Mouse (Mus musculus) stomach, embryonic 16.5 days (tissue): ENCODE data around the gene A430033K04Rik. TPM values are rescaled to one million over a fixed set of nuclear protein-coding genes. Genes with fewer than 3 reads are reported as not detected.

Experiments used
- ATAC-seq: fragments of 200-750 bp; cut with Nextera tagmentation; 2 replicates; pipeline ENCODE4 v1.8.0; 2017; ENCODE audit warnings: moderate number of reproducible peaks, moderate TSS enrichment; ENCODE audit not compliant: insufficient read depth, low FRiP score
- H3K27ac ChIP-seq: fragments of 300-500 bp; sonication (generic); 2 replicates; pipeline ENCODE4 v1.5.1; 2014; ENCODE audit warnings: low read length
- H3K27me3 ChIP-seq: fragments of 300-500 bp; sonication (generic); 2 replicates; pipeline ENCODE4 v1.6.1; 2014; ENCODE audit warnings: low read length, control low read depth, mixed read lengths; ENCODE audit not compliant: control insufficient read depth, insufficient read depth
- H3K36me3 ChIP-seq: fragments of 300-500 bp; sonication (generic); 2 replicates; pipeline ENCODE4 v1.6.1; 2014; ENCODE audit warnings: low read length; ENCODE audit not compliant: control insufficient read depth, insufficient read depth
- H3K4me1 ChIP-seq: fragments of 300-500 bp; sonication (generic); 2 replicates; pipeline ENCODE4 v1.6.1; 2014; ENCODE audit warnings: low read length, control low read depth, mixed read lengths; ENCODE audit not compliant: control insufficient read depth, insufficient read depth
- H3K4me2 ChIP-seq: fragments of 300-500 bp; sonication (generic); 2 replicates; pipeline ENCODE4 v1.6.1; 2014; ENCODE audit warnings: low read depth, low read length, mixed read lengths
- H3K4me3 ChIP-seq: fragments of 300-500 bp; sonication (generic); replicated peaks from 2 replicates; pipeline ENCODE4 v1.5.1; 2014; ENCODE audit warnings: mild to moderate bottlenecking, low read length
- H3K9ac ChIP-seq: fragments of 300-500 bp; sonication (generic); 2 replicates; pipeline ENCODE4 v1.6.1; 2014; ENCODE audit warnings: low read length
- H3K9me3 ChIP-seq: fragments of 300-500 bp; sonication (generic); replicated peaks from 2 replicates; pipeline ENCODE4 v1.6.1; 2016; ENCODE audit warnings: low read length, control low read depth; ENCODE audit not compliant: control insufficient read depth
- WGBS: fragments of 180-500 bp; shearing (Covaris S2); extraction: QIAGEN DNeasy Blood & Tissue Kit; methylation state at CpG from one replicate; pipeline ENCODE4 v1.1.7; 2014; 5-methylcytosine and 5-hydroxymethylcytosine counted together
- polyA plus RNA-seq: library from polyadenylated mRNA; unstranded; fragments of >200 nt; fragmentation: Nextera tagmentation; extraction: Ambion mirVana; gene quantifications from 2 replicates; pipeline ENCODE4 v1.2.1, GENCODE M21; 2015

A430033K04Rik gene
- polyA plus RNA-seq = 10.8 and 13.6 TPM in 2 replicates

GRCm38 (mm10) chr5:138622645-138623477, at the start of gene A430033K04Rik:
Gene A430033K04Rik (plus strand): TSS chr5:138622859.
- peak within 1 kb of the TSS; percentile 91 for H3K27ac ChIP-seq
- peak within 1 kb of the TSS; percentile 85 for H3K4me2 ChIP-seq
- peak within 1 kb of the TSS; percentile 94 for H3K9ac ChIP-seq
- H3K36me3 ChIP-seq = peaks cover 5% of the 10 kb centered on the region
- peak within 1 kb of the TSS; percentile 91 for H3K4me3 ChIP-seq
- H3K9me3 ChIP-seq = peaks cover 4% of the 10 kb centered on the region; the same call in 1 of the 2 replicates
- peak; percentile 92 for ATAC-seq
- H3K27me3 ChIP-seq = no peaks in the 10 kb centered on the region
- H3K4me1 ChIP-seq = peaks cover 13% of the 10 kb centered on the region; the same call in 1 of the 2 replicates
- WGBS = under 1% methylated on average over 30 of the region's 30 CpGs

GRCm38 (mm10) chr5:138587396-138587795, 35.3 kb upstream of the A430033K04Rik start:
- H3K4me1 ChIP-seq = no peaks in the 10 kb centered on the region
- H3K4me2 ChIP-seq = no peak overlapping the region
- H3K27me3 ChIP-seq = no peaks in the 10 kb centered on the region
- H3K9me3 ChIP-seq = no peaks in the 10 kb centered on the region
- no peak overlapping the region for H3K4me3 ChIP-seq
- WGBS = 82% methylated on average over 6 of the region's 6 CpGs
- no peak overlapping the region for H3K9ac ChIP-seq
- no peak for ATAC-seq
- no peak overlapping the region for H3K27ac ChIP-seq
- no peaks in the 10 kb centered on the region for H3K36me3 ChIP-seq

DNA sequence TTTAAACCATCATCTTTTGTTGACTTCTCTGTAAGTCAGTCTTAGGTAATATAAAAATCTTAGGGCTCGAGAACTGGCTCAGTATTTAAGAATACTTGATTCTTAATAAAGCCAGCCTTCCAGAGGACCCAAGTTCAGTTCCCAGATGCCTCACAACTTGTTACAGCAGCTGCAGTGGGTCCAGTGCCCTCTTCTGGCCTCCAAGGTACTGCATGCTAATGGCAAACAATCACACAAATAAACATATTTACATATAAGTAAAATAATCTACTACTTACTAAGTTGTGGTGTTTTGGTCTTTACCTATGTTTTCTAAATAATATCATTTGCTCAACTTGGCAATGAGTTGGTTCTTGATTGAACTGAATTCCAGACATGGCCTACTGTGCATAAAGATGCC, 4.3 kb upstream of the A430033K04Rik start:
- Histone ChIP-seq H3K4me2 (peak overlapping the region; percentile 46), H3K27me3 (no peaks in the 10 kb centered on the region), H3K4me1 (0 out of 2 replicates have a peak, but pooled peaks cover 7% of the 10 kb centered on the region), H3K4me3 (peak overlapping the region; percentile 31), H3K27ac (no peak overlapping the region), H3K9ac (no peak overlapping the region), H3K36me3 (peaks cover 48% of the 10 kb centered on the region), H3K9me3 (peaks cover 45% of the 10 kb centered on the region)
- WGBS = 91% methylated on average over 1 of the region's 1 CpGs
- ATAC-seq = no peak

DNA sequence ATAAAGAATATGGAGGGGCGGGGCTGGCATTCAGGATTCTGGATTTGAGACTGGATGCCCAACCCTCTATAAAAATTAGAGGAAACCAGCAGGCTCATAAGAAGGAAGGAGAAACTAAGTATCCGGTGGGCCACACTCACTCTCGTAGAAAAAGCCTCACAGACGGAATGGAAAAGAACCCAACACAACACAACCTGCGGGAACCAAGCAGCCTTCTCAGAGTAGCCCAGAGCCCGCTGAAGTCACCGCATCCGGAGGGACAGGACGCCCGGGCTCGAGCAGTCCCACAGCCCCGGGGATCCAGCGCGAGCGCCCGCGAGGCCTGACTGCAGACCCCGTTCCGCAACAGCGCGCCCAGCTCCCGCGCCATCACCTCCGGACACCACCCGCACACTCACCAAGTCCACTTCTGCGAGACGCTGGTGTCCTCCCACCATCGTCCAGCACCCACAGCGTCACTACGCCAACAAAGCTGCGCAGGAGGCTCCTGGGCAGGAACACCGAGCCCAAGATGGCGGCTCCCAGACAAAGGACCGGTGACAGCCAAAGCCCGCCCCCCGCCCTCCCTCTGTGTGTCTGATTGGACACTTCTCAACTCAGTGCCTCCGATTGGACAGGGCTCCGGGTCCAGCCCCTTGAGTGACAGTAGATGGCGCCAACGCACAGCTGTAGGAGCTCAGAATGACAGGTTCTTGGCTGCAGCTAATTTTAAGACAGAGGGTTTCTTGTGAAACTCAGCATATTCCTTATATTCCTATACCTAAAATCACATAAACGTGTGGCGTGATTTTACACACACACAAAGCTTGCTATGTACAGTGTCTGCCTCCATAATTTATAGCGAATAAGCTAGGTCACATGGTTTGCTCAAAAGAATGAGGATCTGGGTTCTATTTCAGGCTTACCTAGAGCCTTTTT, 3.2 kb upstream of the A430033K04Rik start, which contains the start of gene Zfp68:
TSS of gene Zfp68 (minus strand) at position 551 of the 918 bp plus-strand sequence.
- Histone ChIP-seq H3K9me3 (peaks cover 34% of the 10 kb centered on the region), H3K4me1 (peaks cover 13% of the 10 kb centered on the region; the same call in 1 of the 2 replicates), H3K9ac (peak within 1 kb of the TSS; percentile 98), H3K27me3 (no peaks in the 10 kb centered on the region), H3K4me3 (peak within 1 kb of the TSS; percentile 90), H3K4me2 (peak within 1 kb of the TSS; percentile 52), H3K36me3 (peaks cover 37% of the 10 kb centered on the region), H3K27ac (peak within 1 kb of the TSS; percentile 99)
- WGBS = under 1% methylated on average over 43 of the region's 43 CpGs
- peak; percentile 96 for ATAC-seq

GRCm38 (mm10) chr5:138620836-138621235, 1.8 kb upstream of the A430033K04Rik start:
- Histone ChIP-seq H3K4me3 (no peak overlapping the region), H3K36me3 (peaks cover 23% of the 10 kb centered on the region), H3K4me1 (peaks cover 13% of the 10 kb centered on the region; the same call in 1 of the 2 replicates), H3K9me3 (peaks cover 22% of the 10 kb centered on the region), H3K27ac (peak overlapping the region; percentile 61), H3K4me2 (no peak overlapping the region), H3K27me3 (no peaks in the 10 kb centered on the region), H3K9ac (no peak overlapping the region)
- no peak for ATAC-seq
- 61% methylated on average over 5 of the region's 5 CpGs for WGBS

GRCm38 (mm10) chr5:138623478-138623875, 818 bp downstream of the A430033K04Rik start:
- Histone ChIP-seq H3K4me3 (peak overlapping the region; percentile 91), H3K4me2 (peak overlapping the region; percentile 85), H3K27me3 (no peaks in the 10 kb centered on the region), H3K9ac (peak overlapping the region; percentile 94), H3K4me1 (peaks cover 13% of the 10 kb centered on the region; the same call in 1 of the 2 replicates), H3K36me3 (no peaks in the 10 kb centered on the region), H3K27ac (no peak overlapping the region; the same call in 1 of the 2 replicates), H3K9me3 (no peaks in the 10 kb centered on the region)
- WGBS = 9% methylated on average over 3 of the region's 3 CpGs
- ATAC-seq = no peak

- no peak for ATAC-seq
- H3K4me2 ChIP-seq = no peak overlapping the region
- H3K4me3 ChIP-seq = no peak overlapping the region
- 89% methylated on average over 2 of the region's 2 CpGs for WGBS
- no peaks in the 10 kb centered on the region for H3K4me1 ChIP-seq
- no peaks in the 10 kb centered on the region for H3K9me3 ChIP-seq
- no peak overlapping the region for H3K9ac ChIP-seq
- no peaks in the 10 kb centered on the region for H3K27me3 ChIP-seq
- peaks cover 17% of the 10 kb centered on the region for H3K36me3 ChIP-seq
- no peak overlapping the region for H3K27ac ChIP-seq
These were observed 13.8 kb downstream of the A430033K04Rik start for GRCm38 (mm10) chr5:138636486-138636885.

- H3K4me3 ChIP-seq = no peak overlapping the region
- no peaks in the 10 kb centered on the region for H3K9me3 ChIP-seq
- no peak overlapping the region for H3K9ac ChIP-seq
- WGBS = 91% methylated on average over 3 of the region's 3 CpGs
- H3K27me3 ChIP-seq = no peaks in the 10 kb centered on the region
- no peaks in the 10 kb centered on the region for H3K4me1 ChIP-seq
- no peak for ATAC-seq
- no peak overlapping the region for H3K4me2 ChIP-seq
- H3K36me3 ChIP-seq = peaks cover 16% of the 10 kb centered on the region
- H3K27ac ChIP-seq = no peak overlapping the region
These were observed 18.4 kb downstream of the A430033K04Rik start for GRCm38 (mm10) chr5:138641081-138641480.
